Mouse (Mus musculus): ENCODE measurements around the gene Olfr460. TPM values are rescaled to one million over a fixed set of nuclear protein-coding genes. Genes with fewer than 3 reads are reported as not detected.

The Olfr460 gene
- polyA plus RNA-seq (2012; rRNA removed): 0.19 TPM in 1 of 2 replicates, not detected in the other

DNA sequence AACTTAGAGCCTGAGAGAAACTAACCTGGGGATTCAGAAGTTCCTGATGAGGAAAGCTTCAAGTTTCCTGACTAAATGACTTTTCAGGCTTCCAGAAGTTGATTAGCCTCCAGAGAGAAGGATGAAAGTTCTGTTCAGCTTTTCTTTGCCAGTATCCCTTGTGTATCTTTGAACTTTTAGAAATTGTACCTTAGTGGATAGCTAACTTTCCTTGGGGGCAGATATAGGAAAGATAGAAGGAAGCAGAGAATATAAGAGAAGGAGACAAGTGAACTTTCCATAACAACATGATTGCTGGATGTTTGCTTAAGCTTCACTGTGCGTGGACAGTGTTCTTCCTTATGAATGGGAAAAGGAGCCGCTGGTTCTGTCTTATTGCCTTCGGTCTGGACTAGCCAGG is at the start of gene Olfr460:
Gene Olfr460, plus strand, starts transcription at position 301 of the 400 bp plus-strand sequence.
- Histone ChIP-seq H3K4me3 (ENCODE audit: control insufficient read depth, low read depth, low read length) (no peak within 1 kb of the TSS), H3K27me3 (ENCODE audit: control insufficient read depth, insufficient read depth, low read length) (no peaks in the 10 kb centered on the region), H3K36me3 (ENCODE audit: control insufficient read depth, insufficient read depth, low read length) (no peaks in the 10 kb centered on the region), H3K27ac (ENCODE audit: control insufficient read depth, insufficient read depth, low read depth, low read length) (no peak within 1 kb of the TSS), H3K4me1 (ENCODE audit: control insufficient read depth, insufficient read depth, low read length) (no peaks in the 10 kb centered on the region)
- TF ChIP-seq CTCF (IDR thresholded peaks at IDR 0.05; ENCODE audit: control insufficient read depth, insufficient read depth, insufficient replicate concordance, low read depth, low read length) (no peak), POLR2A (IDR thresholded peaks at IDR 0.05; ENCODE audit: control insufficient read depth, low read depth, low read length) (no peak)

DNA sequence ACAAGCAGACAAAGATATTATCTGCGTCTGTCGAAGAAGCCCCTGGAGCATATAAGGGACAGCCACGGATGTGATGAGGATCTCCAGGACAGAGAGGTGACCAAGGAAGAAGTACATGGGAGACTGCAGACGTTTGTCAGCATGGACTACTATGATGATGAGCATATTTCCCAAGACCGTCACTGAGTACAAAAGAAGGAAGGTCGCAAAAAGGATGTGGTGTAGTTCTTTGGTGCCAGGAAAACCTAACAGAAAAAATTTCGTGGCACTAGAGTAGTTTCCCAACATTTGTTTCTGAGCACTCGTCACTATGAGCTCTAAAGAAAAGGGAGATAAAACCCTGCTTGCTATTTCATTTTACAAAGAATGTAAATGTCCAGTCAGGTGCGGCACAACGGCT is 24.6 kb upstream of the Olfr460 start:
- Histone ChIP-seq H3K36me3 (ENCODE audit: control insufficient read depth, insufficient read depth, low read length) (no peaks in the 10 kb centered on the region), H3K27ac (ENCODE audit: control insufficient read depth, insufficient read depth, low read depth, low read length) (no peak overlapping the region), H3K4me3 (ENCODE audit: control insufficient read depth, low read depth, low read length) (no peak overlapping the region), H3K4me1 (ENCODE audit: control insufficient read depth, insufficient read depth, low read length) (no peaks in the 10 kb centered on the region), H3K27me3 (ENCODE audit: control insufficient read depth, insufficient read depth, low read length) (no peaks in the 10 kb centered on the region)
- TF ChIP-seq CTCF (IDR thresholded peaks at IDR 0.05; ENCODE audit: control insufficient read depth, insufficient read depth, insufficient replicate concordance, low read depth, low read length) (no peak), POLR2A (IDR thresholded peaks at IDR 0.05; ENCODE audit: control insufficient read depth, low read depth, low read length) (no peak)

DNA sequence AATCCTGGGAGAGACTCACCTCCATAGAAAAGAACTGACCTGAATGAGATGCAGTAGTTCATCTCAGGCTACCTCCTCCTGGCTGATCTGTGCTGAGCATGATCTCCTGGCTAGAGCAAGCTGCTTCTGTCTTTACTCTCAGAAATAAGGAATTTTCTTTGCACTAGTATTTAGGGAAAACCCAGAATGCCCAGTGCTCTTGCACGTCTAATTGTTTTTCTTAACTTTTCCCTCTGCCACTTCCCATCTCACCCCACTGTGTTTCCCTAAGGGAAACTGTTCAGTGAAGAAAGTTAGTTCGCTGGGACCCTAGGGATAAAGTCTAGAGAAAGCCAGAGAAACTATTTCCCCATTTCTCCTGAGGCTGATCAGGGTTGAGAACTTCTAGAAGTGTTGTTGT is 14.3 kb upstream of the Olfr460 start, which contains the start of gene Olfr461:
Gene Olfr461, minus strand, starts transcription at position 101 of the 400 bp plus-strand sequence.
- Histone ChIP-seq H3K4me1 (ENCODE audit: control insufficient read depth, insufficient read depth, low read length) (no peaks in the 10 kb centered on the region), H3K27ac (ENCODE audit: control insufficient read depth, insufficient read depth, low read depth, low read length) (no peak within 1 kb of the TSS), H3K4me3 (ENCODE audit: control insufficient read depth, low read depth, low read length) (no peak within 1 kb of the TSS), H3K27me3 (ENCODE audit: control insufficient read depth, insufficient read depth, low read length) (no peaks in the 10 kb centered on the region), H3K36me3 (ENCODE audit: control insufficient read depth, insufficient read depth, low read length) (no peaks in the 10 kb centered on the region)
- no peak for TF ChIP-seq CTCF (IDR thresholded peaks at IDR 0.05; ENCODE audit: control insufficient read depth, insufficient read depth, insufficient replicate concordance, low read depth, low read length)
- TF ChIP-seq POLR2A (IDR thresholded peaks at IDR 0.05; ENCODE audit: control insufficient read depth, low read depth, low read length): no peak

DNA sequence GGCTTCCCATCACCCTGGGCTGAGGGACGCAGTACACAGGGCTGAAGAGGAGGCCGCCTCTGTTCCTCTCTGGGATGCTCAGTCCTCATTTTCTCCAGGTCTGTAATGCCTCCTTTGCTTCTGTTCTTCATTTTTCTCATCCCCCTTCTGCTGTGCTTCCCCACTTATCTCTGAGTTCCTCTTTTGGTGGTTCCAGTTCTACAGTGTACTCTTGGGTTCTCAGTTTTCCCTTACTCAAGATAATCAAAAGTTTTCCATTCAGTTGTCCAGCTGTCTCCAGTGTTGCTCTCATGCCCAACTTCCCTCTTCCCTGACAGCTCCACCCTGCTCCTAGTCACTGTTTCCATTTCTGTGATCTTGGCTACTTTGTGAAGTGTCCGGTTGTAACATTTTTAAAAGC is 4.3 kb downstream of the Olfr460 start:
- Histone ChIP-seq H3K4me1 (ENCODE audit: control insufficient read depth, insufficient read depth, low read length) (no peaks in the 10 kb centered on the region), H3K4me3 (ENCODE audit: control insufficient read depth, low read depth, low read length) (no peak overlapping the region), H3K27ac (ENCODE audit: control insufficient read depth, insufficient read depth, low read depth, low read length) (no peak overlapping the region), H3K36me3 (ENCODE audit: control insufficient read depth, insufficient read depth, low read length) (no peaks in the 10 kb centered on the region), H3K27me3 (ENCODE audit: control insufficient read depth, insufficient read depth, low read length) (no peaks in the 10 kb centered on the region)
- no peak for TF ChIP-seq CTCF (IDR thresholded peaks at IDR 0.05; ENCODE audit: control insufficient read depth, insufficient read depth, insufficient replicate concordance, low read depth, low read length)

DNA sequence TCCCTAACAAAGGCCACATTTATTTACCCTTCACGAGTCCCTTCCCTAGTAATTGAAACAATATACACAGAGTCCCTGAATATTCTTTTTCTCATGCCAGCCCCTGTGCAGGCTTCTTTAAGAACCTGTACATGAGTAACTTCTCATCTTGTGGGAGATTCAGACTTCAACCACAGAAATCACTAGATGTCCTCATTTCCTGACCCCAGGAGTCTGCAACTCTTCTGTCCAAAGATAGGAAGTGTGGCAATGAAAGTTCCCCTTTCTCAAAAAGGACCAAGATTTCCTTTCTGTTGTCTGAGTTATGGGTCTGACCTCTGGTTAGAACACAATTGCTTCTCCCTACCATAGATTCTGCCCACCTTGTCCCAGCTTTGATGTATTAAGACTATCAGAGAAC is 7.0 kb downstream of the Olfr460 start:
- H3K27me3 ChIP-seq (ENCODE audit: control insufficient read depth, insufficient read depth, low read length): no peaks in the 10 kb centered on the region
- no peaks in the 10 kb centered on the region for H3K4me1 ChIP-seq (ENCODE audit: control insufficient read depth, insufficient read depth, low read length)
- no peak for TF ChIP-seq CTCF (IDR thresholded peaks at IDR 0.05; ENCODE audit: control insufficient read depth, insufficient read depth, insufficient replicate concordance, low read depth, low read length)
- no peak for TF ChIP-seq POLR2A (IDR thresholded peaks at IDR 0.05; ENCODE audit: control insufficient read depth, low read depth, low read length)
- H3K36me3 ChIP-seq (ENCODE audit: control insufficient read depth, insufficient read depth, low read length): no peaks in the 10 kb centered on the region
- no peak overlapping the region for H3K27ac ChIP-seq (ENCODE audit: control insufficient read depth, insufficient read depth, low read depth, low read length)
- H3K4me3 ChIP-seq (ENCODE audit: control insufficient read depth, low read depth, low read length): no peak overlapping the region

DNA sequence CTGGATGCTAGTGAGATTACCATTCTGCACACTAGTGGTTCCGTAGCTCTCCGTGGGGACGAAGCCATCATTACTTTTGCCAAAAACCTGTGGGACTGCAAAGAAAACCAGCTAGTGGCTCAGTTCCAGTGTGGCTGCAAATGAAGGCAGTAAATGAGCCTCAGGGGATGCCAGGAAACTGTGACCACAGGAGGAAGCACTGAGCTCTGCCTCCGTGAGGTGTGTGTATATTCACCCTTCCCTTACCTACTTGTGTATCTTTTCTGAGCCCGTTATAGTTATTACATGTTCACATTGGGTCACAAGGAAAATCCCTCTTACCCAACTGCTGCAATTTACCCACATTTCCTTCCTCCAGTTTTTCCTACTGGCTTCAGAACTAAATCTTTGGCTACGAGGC is 15.0 kb downstream of the Olfr460 start:
- TF ChIP-seq POLR2A (IDR thresholded peaks at IDR 0.05; ENCODE audit: control insufficient read depth, low read depth, low read length): no peak
- TF ChIP-seq CTCF (IDR thresholded peaks at IDR 0.05; ENCODE audit: control insufficient read depth, insufficient read depth, insufficient replicate concordance, low read depth, low read length): no peak
- no peak overlapping the region for H3K4me3 ChIP-seq (ENCODE audit: control insufficient read depth, low read depth, low read length)
- no peaks in the 10 kb centered on the region for H3K27me3 ChIP-seq (ENCODE audit: control insufficient read depth, insufficient read depth, low read length)
- H3K4me1 ChIP-seq (ENCODE audit: control insufficient read depth, insufficient read depth, low read length): no peaks in the 10 kb centered on the region
- no peaks in the 10 kb centered on the region for H3K36me3 ChIP-seq (ENCODE audit: control insufficient read depth, insufficient read depth, low read length)
- H3K27ac ChIP-seq (ENCODE audit: control insufficient read depth, insufficient read depth, low read depth, low read length): no peak overlapping the region

DNA sequence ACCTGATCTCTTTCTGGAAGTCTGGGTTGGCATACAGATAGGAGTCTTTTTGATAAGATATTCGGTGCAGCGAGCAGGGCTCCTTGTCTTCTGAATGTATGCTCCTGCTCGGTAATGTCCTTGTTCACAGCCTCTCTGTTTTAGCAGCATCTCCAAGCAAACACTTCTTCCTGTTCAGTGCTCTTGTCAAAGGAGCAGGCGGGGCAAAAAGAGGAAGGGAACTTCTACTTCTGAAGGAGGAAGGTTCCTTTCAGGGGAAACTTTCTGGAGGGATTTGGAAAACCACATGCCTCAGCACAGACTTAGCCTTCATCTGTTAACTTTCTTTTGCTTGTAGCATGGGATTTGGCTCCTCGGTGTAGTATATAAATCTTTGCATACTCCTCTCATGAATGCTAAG is 16.4 kb downstream of the Olfr460 start, which contains the start of gene Clec5a:
Gene Clec5a, minus strand, starts transcription at position 177 of the 400 bp plus-strand sequence.
- no peak for TF ChIP-seq CTCF (IDR thresholded peaks at IDR 0.05; ENCODE audit: control insufficient read depth, insufficient read depth, insufficient replicate concordance, low read depth, low read length)
- no peak within 1 kb of the TSS for H3K4me3 ChIP-seq (ENCODE audit: control insufficient read depth, low read depth, low read length)
- no peaks in the 10 kb centered on the region for H3K27me3 ChIP-seq (ENCODE audit: control insufficient read depth, insufficient read depth, low read length)
- no peaks in the 10 kb centered on the region for H3K36me3 ChIP-seq (ENCODE audit: control insufficient read depth, insufficient read depth, low read length)
- H3K27ac ChIP-seq (ENCODE audit: control insufficient read depth, insufficient read depth, low read depth, low read length): no peak within 1 kb of the TSS
- H3K4me1 ChIP-seq (ENCODE audit: control insufficient read depth, insufficient read depth, low read length): no peaks in the 10 kb centered on the region

DNA sequence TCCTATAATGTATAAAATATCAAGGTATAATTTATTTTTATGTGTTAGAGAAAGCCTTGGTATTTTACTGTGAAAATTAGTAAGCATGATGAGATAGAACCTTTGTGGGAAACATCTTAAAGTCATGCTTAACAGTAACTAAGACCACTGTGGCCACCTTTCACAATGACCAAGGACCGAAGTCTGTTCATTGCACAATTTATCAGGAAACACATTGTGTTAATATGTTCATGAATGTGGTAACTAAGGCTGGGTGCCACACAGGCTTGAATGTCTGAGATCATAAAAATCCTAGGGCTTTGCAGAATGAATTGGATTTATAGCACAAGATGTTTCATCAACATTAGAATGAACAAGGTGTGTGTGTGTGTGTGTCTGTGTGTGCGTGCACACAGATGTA is 19.1 kb downstream of the Olfr460 start:
- TF ChIP-seq POLR2A (IDR thresholded peaks at IDR 0.05; ENCODE audit: control insufficient read depth, low read depth, low read length) (no peak), CTCF (IDR thresholded peaks at IDR 0.05; ENCODE audit: control insufficient read depth, insufficient read depth, insufficient replicate concordance, low read depth, low read length) (no peak)
- Histone ChIP-seq H3K36me3 (ENCODE audit: control insufficient read depth, insufficient read depth, low read length) (no peaks in the 10 kb centered on the region), H3K4me3 (ENCODE audit: control insufficient read depth, low read depth, low read length) (no peak overlapping the region), H3K4me1 (ENCODE audit: control insufficient read depth, insufficient read depth, low read length) (no peaks in the 10 kb centered on the region), H3K27ac (ENCODE audit: control insufficient read depth, insufficient read depth, low read depth, low read length) (no peak overlapping the region), H3K27me3 (ENCODE audit: control insufficient read depth, insufficient read depth, low read length) (no peaks in the 10 kb centered on the region)
